12 mouse cellular contexts compared by ENCODE assay signal in genomic region chr14:34585358-34586105, GRCm38 (mm10). TPM values are rescaled to one million over a fixed set of nuclear protein-coding genes. Genes with fewer than 3 reads are reported as not detected.
DNase-seq lines count a peak whose midpoint lies in the region; ATAC-seq and TF ChIP-seq lines count a peak whose summit lies in the region.
"Had no signal": no experiment of that assay in that cellular context is flagged by ENCODE, and none has a peak within 500 bp of the region (broad histone marks: within the 10 kb centered on the region; RNA-seq: fewer than 3 reads in every experiment).

No protein-coding gene starts in this region.

- no peaks in the 10 kb centered on the region for H3K79me2 ChIP-seq in MEL (ENCODE audit: control insufficient read depth, insufficient read depth, low read length, poor library complexity)

- H3K27me3 ChIP-seq in MEL (ENCODE audit: control insufficient read depth in 1 of 2, insufficient read depth in 2 of 2, low read length in 2 of 2) = no peaks in the 10 kb centered on the region
- no peaks in the 10 kb centered on the region for H3K27me3 ChIP-seq in heart, embryonic 15.5 days
- 0 out of 2 replicates have a peak, but pooled peaks cover 3% of the 10 kb centered on the region for H3K27me3 ChIP-seq in liver, embryonic 13.5 days
- H3K27me3 ChIP-seq in forebrain, embryonic 15.5 days = no peaks in the 10 kb centered on the region

- H3K9me3 ChIP-seq in MEL (replicated peaks; ENCODE audit: insufficient read depth, low read length) = no peaks in the 10 kb centered on the region
- no peaks in the 10 kb centered on the region for H3K9me3 ChIP-seq in heart, embryonic 15.5 days (replicated peaks)
- H3K9me3 ChIP-seq in liver, embryonic 13.5 days (replicated peaks) = no peaks in the 10 kb centered on the region
- H3K9me3 ChIP-seq in forebrain, embryonic 15.5 days = no peaks in the 10 kb centered on the region

- peak; percentile 48 for DNase-seq in adrenal gland, adult 8-10 months
- DNase-seq in adrenal gland, postnatal 4 days (ENCODE audit: low spot score in 2 of 2) = no peak
- no peak for DNase-seq in MEL (ENCODE audit: low read depth, low spot score)
- DNase-seq in liver, embryonic 13.5 days = peak; percentile 22
- DNase-seq in layer of hippocampus, adult 9-10 months (ENCODE audit: low spot score) = no peak
- no peak for DNase-seq in testis, postnatal 14 days (ENCODE audit: low spot score)
- DNase-seq: cerebellum, adult 2 months; gastrocnemius, postnatal 25 days had no signal

- no peak overlapping the region for H3K27ac ChIP-seq in MEL (ENCODE audit: control insufficient read depth, low read depth, low read length)
- H3K27ac ChIP-seq in heart, embryonic 15.5 days = peak overlapping the region; percentile 95
- H3K27ac ChIP-seq in liver, embryonic 13.5 days = no peak overlapping the region
- H3K27ac ChIP-seq in forebrain, embryonic 15.5 days (replicated peaks) = no peak overlapping the region
- H3K27ac ChIP-seq: hindbrain, postnatal 0 days had no signal

- peaks cover 0 to 9% of the 10 kb centered on the region in 2 experiments; a peak in 2 of 4 replicates for H3K4me1 ChIP-seq in MEL (ENCODE audit: control insufficient read depth in 1 of 2, insufficient read depth in 2 of 2, low read length in 2 of 2)
- peaks cover 71% of the 10 kb centered on the region for H3K4me1 ChIP-seq in heart, embryonic 15.5 days (replicated peaks)
- H3K4me1 ChIP-seq in liver, embryonic 13.5 days (replicated peaks) = peaks cover 9% of the 10 kb centered on the region; the same call in 1 of the 2 replicates
- H3K4me1 ChIP-seq in forebrain, embryonic 15.5 days = no peaks in the 10 kb centered on the region

- TF ChIP-seq POLR2A in MEL (IDR thresholded peaks at IDR 0.05; ENCODE audit: control insufficient read depth in 1 of 2, insufficient read depth in 1 of 2, low read depth in 1 of 2, low read length in 2 of 2, poor library complexity in 1 of 2) = no peak

- no peak for ATAC-seq in heart, embryonic 15.5 days (replicated peaks; ENCODE audit: insufficient number of reproducible peaks, insufficient read depth, low FRiP score, low read depth)
- ATAC-seq in liver, embryonic 13.5 days (ENCODE audit: low read depth) = peak; percentile 55; the same call in 1 of the 2 replicates
- no peak for ATAC-seq in forebrain, embryonic 15.5 days (replicated peaks)
- ATAC-seq: hindbrain, postnatal 0 days had no signal

- TF ChIP-seq RAD21 in MEL (IDR thresholded peaks at IDR 0.05; ENCODE audit: low read depth, low read length) = no peak

- H3K36me3 ChIP-seq in MEL (ENCODE audit: control insufficient read depth in 1 of 2, insufficient read depth in 2 of 2, low read length in 2 of 2) = no peaks in the 10 kb centered on the region
- H3K36me3 ChIP-seq in heart, embryonic 15.5 days = peaks cover 11% of the 10 kb centered on the region; the same call in 1 of the 2 replicates
- H3K36me3 ChIP-seq in liver, embryonic 13.5 days = no peaks in the 10 kb centered on the region
- H3K36me3 ChIP-seq in forebrain, embryonic 15.5 days = no peaks in the 10 kb centered on the region

- no peak for TF ChIP-seq CTCF in MEL (IDR thresholded peaks at IDR 0.05 in 2 of 3, conservative IDR thresholded peaks at IDR 0.05 in 1 of 3; ENCODE audit: control insufficient read depth in 1 of 3, insufficient read depth in 1 of 3, low read depth in 2 of 3, low read length in 3 of 3, poor library complexity in 1 of 3, severe bottlenecking in 1 of 3)

- H3K9ac ChIP-seq in MEL (ENCODE audit: control insufficient read depth, low read depth, low read length, poor library complexity, severe bottlenecking) = no peak overlapping the region
- peak overlapping the region; percentile 81 for H3K9ac ChIP-seq in heart, embryonic 15.5 days
- H3K9ac ChIP-seq in liver, embryonic 13.5 days = no peak overlapping the region
- no peak overlapping the region for H3K9ac ChIP-seq in forebrain, embryonic 15.5 days (replicated peaks)

- no peak overlapping the region for H3K4me3 ChIP-seq in MEL (ENCODE audit: control insufficient read depth in 1 of 2, insufficient read depth in 1 of 2, low read depth in 2 of 2, low read length in 2 of 2)
- H3K4me3 ChIP-seq in heart, embryonic 15.5 days = peak overlapping the region; percentile 60
- H3K4me3 ChIP-seq in liver, embryonic 13.5 days (replicated peaks) = no peak overlapping the region
- no peak overlapping the region for H3K4me3 ChIP-seq in forebrain, embryonic 15.5 days

- 36% methylated on average over 9 of the region's 9 CpGs for WGBS in heart, embryonic 15.5 days
- 53% methylated on average over 9 of the region's 9 CpGs for WGBS in liver, embryonic 13.5 days (ENCODE audit: insufficient replicate concordance)
- 90% methylated on average over 9 of the region's 9 CpGs for WGBS in forebrain, embryonic 15.5 days

- TF ChIP-seq EP300 in MEL (IDR thresholded peaks at IDR 0.05; ENCODE audit: low read depth in 1 of 2, low read length in 2 of 2) = peak in 1 of 2 experiments; percentile 50; a peak in 2 of 4 replicates

- H3K4me2 ChIP-seq in heart, embryonic 15.5 days = peak overlapping the region; percentile 75
- no peak overlapping the region for H3K4me2 ChIP-seq in liver, embryonic 13.5 days
- H3K4me2 ChIP-seq in forebrain, embryonic 15.5 days (replicated peaks) = no peak overlapping the region

TF ChIP-seq in MEL, 35 proteins besides CTCF, POLR2A, EP300 and RAD21:
- peak; percentile 35; the same call in 1 of the 2 replicates for TF ChIP-seq GATA1 (IDR thresholded peaks at IDR 0.05; ENCODE audit: low read depth, low read length)
- no peak for TF ChIP-seq POLR2AphosphoS5 (IDR thresholded peaks at IDR 0.05; ENCODE audit: borderline replicate concordance, low read depth, low read length)
TF ChIP-seq in MEL: peak in this region for 1.

RNA-seq across cellular contexts. Expression of gene Ldb3, which starts 3.0 kb away (rescaled TPM):
- total RNA-seq in adrenal gland, adult 8-10 months (2022) = under 1 TPM; 0.35 to 0.98 (median 0.69) TPM
- 10 to 100 TPM; 14.3 to 37.2 TPM for total RNA-seq in adrenal gland, postnatal 4 days (2021)
- total RNA-seq in MEL (2012; rRNA removed) = not detected in 2 replicates
- under 1 TPM in 1 of 2 experiments, not detected in 1; 0.01 TPM for polyA plus RNA-seq in MEL (2012; ENCODE audit: insufficient read depth in 1 of 2, insufficient read length in 2 of 2, low read depth in 1 of 2, low replicate concordance in 2 of 2, missing spikeins in 1 of 2)
- polyA plus RNA-seq in heart, embryonic 15.5 days (2015; fragmentation: Nextera tagmentation; extraction: Ambion mirVana) = 300 and 308 TPM in 2 replicates
- 0.54 and 0.59 TPM in 2 replicates for polyA plus RNA-seq in liver, embryonic 13.5 days (2015; fragmentation: Nextera tagmentation; extraction: Ambion mirVana)
- 0.46 and 0.60 TPM in 2 replicates for polyA plus RNA-seq in forebrain, embryonic 15.5 days (2015; fragmentation: Nextera tagmentation; extraction: Ambion mirVana)

RNA-seq across cellular contexts. Expression of gene Opn4, which starts 14.4 kb away (rescaled TPM):
- under 1 TPM in 2 of 4 experiments, not detected in 2; 0.14 to 0.23 TPM for total RNA-seq in adrenal gland, adult 8-10 months (2022)
- total RNA-seq in adrenal gland, postnatal 4 days (2021) = not detected
- not detected in 2 replicates for total RNA-seq in MEL (2012; rRNA removed)
- not detected for polyA plus RNA-seq in MEL (2012; ENCODE audit: insufficient read depth in 1 of 2, insufficient read length in 2 of 2, low read depth in 1 of 2, low replicate concordance in 2 of 2, missing spikeins in 1 of 2)
- polyA plus RNA-seq in heart, embryonic 15.5 days (2015; fragmentation: Nextera tagmentation; extraction: Ambion mirVana) = 5.0 and 5.6 TPM in 2 replicates
- not detected in 2 replicates for polyA plus RNA-seq in liver, embryonic 13.5 days (2015; fragmentation: Nextera tagmentation; extraction: Ambion mirVana)
- polyA plus RNA-seq in forebrain, embryonic 15.5 days (2015; fragmentation: Nextera tagmentation; extraction: Ambion mirVana) = not detected in 2 replicates
- total RNA-seq: gastrocnemius, postnatal 25 days; hindbrain, postnatal 0 days; left cerebral cortex, adult 18-20 months had no signal

Comparison
In these comparisons a context has a peak if more than half of its experiments do, and no peak if none do; other contexts are left out.
1. DNase-seq: peak in adrenal gland, adult 8-10 months (single experiment) and liver, embryonic 13.5 days (single experiment); none in adrenal gland, postnatal 4 days (0 of 2), MEL (single experiment), layer of hippocampus, adult 9-10 months (single experiment) and testis, postnatal 14 days (single experiment).
2. RNA of gene Ldb3, which starts 3.0 kb away (polyA plus RNA-seq): 300 to 308 TPM in heart, embryonic 15.5 days; 0.46 to 0.60 TPM in forebrain, embryonic 15.5 days, 0.54 to 0.59 TPM in liver, embryonic 13.5 days and 0.01 TPM in MEL; every median in the first group is over 100 times any median in the second.